Mouse (Mus musculus): ENCODE data around the gene Acot7. TPM values are rescaled to one million over a fixed set of nuclear protein-coding genes. Genes with fewer than 3 reads are reported as not detected.

Gene Acot7
- polyA plus RNA-seq, 1 experiment from 2014 or later: 63.4 TPM

GRCm38 (mm10) chr4:152287317-152288120 is 109.6 kb downstream of the Acot7 start:
- no peak overlapping the region for H3K4me2 ChIP-seq (replicated peaks; ENCODE audit: low read depth, low read length)
- no peak overlapping the region for H3K9ac ChIP-seq (replicated peaks; ENCODE audit: low read depth)
- ATAC-seq (no peak), DNase-seq (ENCODE audit: low spot score) (no peak)
- TF ChIP-seq CTCF (IDR thresholded peaks at IDR 0.05) (no peak), EP300 (IDR thresholded peaks at IDR 0.05) (no peak)
- no peaks in the 10 kb centered on the region for H3K36me3 ChIP-seq (ENCODE audit: insufficient read depth, low read length)
- no peak overlapping the region for H3K27ac ChIP-seq (ENCODE audit: low read length)
- 22% methylated on average over 19 of the region's 19 CpGs for WGBS
- peaks cover 80% of the 10 kb centered on the region for H3K27me3 ChIP-seq (replicated peaks; ENCODE audit: insufficient read depth, low read length)
- peaks cover 4% of the 10 kb centered on the region; the same call in 1 of the 2 replicates for H3K4me1 ChIP-seq (ENCODE audit: insufficient read depth, low read depth, low read length)
- no peaks in the 10 kb centered on the region for H3K9me3 ChIP-seq (ENCODE audit: low read length)
- no peak overlapping the region for H3K4me3 ChIP-seq (ENCODE audit: low read depth, low read length)

- peaks cover 79% of the 10 kb centered on the region for H3K27me3 ChIP-seq (replicated peaks; ENCODE audit: insufficient read depth, low read length)
- WGBS: 63% methylated on average over 18 of the region's 18 CpGs
- no peak for DNase-seq (ENCODE audit: low spot score)
Measured at GRCm38 (mm10) chr4:152288398-152288945, 110.5 kb downstream of the Acot7 start.

DNA sequence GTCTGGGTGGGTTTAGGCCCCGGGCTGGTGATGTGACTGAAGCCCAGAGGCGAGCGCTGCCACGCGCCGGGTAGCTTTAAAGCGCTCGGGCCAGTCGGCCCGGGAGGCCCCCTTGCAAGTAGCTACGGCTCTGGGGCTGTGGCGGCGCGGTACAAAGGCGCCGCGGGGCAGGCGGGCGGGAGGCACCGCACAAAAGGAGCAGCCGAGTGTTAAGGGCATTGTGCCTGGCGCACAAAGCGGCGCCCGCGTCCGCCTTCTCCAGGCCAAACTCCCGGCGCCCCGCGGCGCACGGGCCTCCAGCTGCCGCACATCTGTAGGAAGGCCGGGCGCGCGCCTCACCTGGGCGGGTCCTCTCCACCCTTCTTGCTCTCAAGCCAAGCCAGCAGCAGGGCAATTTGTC is 112.5 kb downstream of the Acot7 start:
- H3K9ac ChIP-seq (replicated peaks; ENCODE audit: low read depth): no peak overlapping the region
- H3K27ac ChIP-seq (ENCODE audit: low read length): no peak overlapping the region
- H3K9me3 ChIP-seq (ENCODE audit: low read length): no peaks in the 10 kb centered on the region
- 3% methylated on average over 32 of the region's 39 CpGs for WGBS
- no peaks in the 10 kb centered on the region for H3K4me1 ChIP-seq (ENCODE audit: insufficient read depth, low read depth, low read length)
- TF ChIP-seq EP300 (IDR thresholded peaks at IDR 0.05): no peak
- H3K27me3 ChIP-seq (replicated peaks; ENCODE audit: insufficient read depth, low read length): peaks cover 70% of the 10 kb centered on the region
- H3K36me3 ChIP-seq (ENCODE audit: insufficient read depth, low read length): no peaks in the 10 kb centered on the region
- DNase-seq (ENCODE audit: low spot score): no peak
- H3K4me3 ChIP-seq (ENCODE audit: low read depth, low read length): no peak overlapping the region
- ATAC-seq: no peak
- no peak overlapping the region for H3K4me2 ChIP-seq (replicated peaks; ENCODE audit: low read depth, low read length)

More at GRCm38 (mm10) chr4:152288398-152288945, 110.5 kb downstream of the Acot7 start:
- no peak overlapping the region for H3K27ac ChIP-seq (ENCODE audit: low read length)
- H3K9me3 ChIP-seq (ENCODE audit: low read length): no peaks in the 10 kb centered on the region
- TF ChIP-seq CTCF (IDR thresholded peaks at IDR 0.05): no peak
- no peak for TF ChIP-seq EP300 (IDR thresholded peaks at IDR 0.05)
- no peak overlapping the region for H3K4me3 ChIP-seq (ENCODE audit: low read depth, low read length)
- no peaks in the 10 kb centered on the region for H3K4me1 ChIP-seq (ENCODE audit: insufficient read depth, low read depth, low read length)
- no peak overlapping the region for H3K4me2 ChIP-seq (replicated peaks; ENCODE audit: low read depth, low read length)
- no peak overlapping the region for H3K9ac ChIP-seq (replicated peaks; ENCODE audit: low read depth)
- no peaks in the 10 kb centered on the region for H3K36me3 ChIP-seq (ENCODE audit: insufficient read depth, low read length)
- no peak for ATAC-seq

GRCm38 (mm10) chr4:152290991-152291390 is 113.1 kb downstream of the Acot7 start:
- H3K9ac ChIP-seq (replicated peaks; ENCODE audit: low read depth): no peak overlapping the region
- no peak overlapping the region for H3K4me2 ChIP-seq (replicated peaks; ENCODE audit: low read depth, low read length)
- no peak overlapping the region for H3K27ac ChIP-seq (ENCODE audit: low read length)
- WGBS: 31% methylated on average over 11 of the region's 11 CpGs
- no peaks in the 10 kb centered on the region for H3K36me3 ChIP-seq (ENCODE audit: insufficient read depth, low read length)
- H3K9me3 ChIP-seq (ENCODE audit: low read length): no peaks in the 10 kb centered on the region
- no peak for TF ChIP-seq EP300 (IDR thresholded peaks at IDR 0.05)
- no peak for TF ChIP-seq CTCF (IDR thresholded peaks at IDR 0.05)
- H3K4me3 ChIP-seq (ENCODE audit: low read depth, low read length): no peak overlapping the region
- peaks cover 67% of the 10 kb centered on the region for H3K27me3 ChIP-seq (replicated peaks; ENCODE audit: insufficient read depth, low read length)
- DNase-seq (ENCODE audit: low spot score) (no peak), ATAC-seq (no peak)
- no peaks in the 10 kb centered on the region for H3K4me1 ChIP-seq (ENCODE audit: insufficient read depth, low read depth, low read length)

- no peak within 1 kb of the TSS for H3K9ac ChIP-seq (replicated peaks; ENCODE audit: low read depth)
- peaks cover 61% of the 10 kb centered on the region for H3K27me3 ChIP-seq (replicated peaks; ENCODE audit: insufficient read depth, low read length)
- no peak within 1 kb of the TSS for H3K4me2 ChIP-seq (replicated peaks; ENCODE audit: low read depth, low read length)
- no peak for DNase-seq (ENCODE audit: low spot score)
- no peaks in the 10 kb centered on the region for H3K9me3 ChIP-seq (ENCODE audit: low read length)
- WGBS: 29% methylated on average over 6 of the region's 6 CpGs
- H3K4me1 ChIP-seq (ENCODE audit: insufficient read depth, low read depth, low read length): no peaks in the 10 kb centered on the region
- no peak for ATAC-seq
- H3K27ac ChIP-seq (ENCODE audit: low read length): no peak within 1 kb of the TSS
- no peak within 1 kb of the TSS for H3K4me3 ChIP-seq (ENCODE audit: low read depth, low read length)
- no peak for TF ChIP-seq EP300 (IDR thresholded peaks at IDR 0.05)
- no peak for TF ChIP-seq CTCF (IDR thresholded peaks at IDR 0.05)
- H3K36me3 ChIP-seq (ENCODE audit: insufficient read depth, low read length): no peaks in the 10 kb centered on the region
Measured at GRCm38 (mm10) chr4:152291562-152291961, 113.6 kb downstream of the Acot7 start, which contains the start of gene Hes3. Gene Hes3 (minus strand): TSS chr4:152291662.

- DNase-seq (ENCODE audit: low spot score) (no peak), ATAC-seq (no peak)
- no peak overlapping the region for H3K27ac ChIP-seq (ENCODE audit: low read length)
- no peaks in the 10 kb centered on the region for H3K4me1 ChIP-seq (ENCODE audit: insufficient read depth, low read depth, low read length)
- no peaks in the 10 kb centered on the region for H3K9me3 ChIP-seq (ENCODE audit: low read length)
- H3K27me3 ChIP-seq (replicated peaks; ENCODE audit: insufficient read depth, low read length): peaks cover 54% of the 10 kb centered on the region
- no peak overlapping the region for H3K4me2 ChIP-seq (replicated peaks; ENCODE audit: low read depth, low read length)
- no peak overlapping the region for H3K9ac ChIP-seq (replicated peaks; ENCODE audit: low read depth)
- TF ChIP-seq CTCF (IDR thresholded peaks at IDR 0.05) (no peak), EP300 (IDR thresholded peaks at IDR 0.05) (no peak)
- WGBS: 15% methylated on average over 12 of the region's 12 CpGs
- no peaks in the 10 kb centered on the region for H3K36me3 ChIP-seq (ENCODE audit: insufficient read depth, low read length)
- no peak overlapping the region for H3K4me3 ChIP-seq (ENCODE audit: low read depth, low read length)
Measured at GRCm38 (mm10) chr4:152292102-152292765, 114.3 kb downstream of the Acot7 start.
